Mouse (Mus musculus): Measurements from ENCODE around the gene Ap1g2. TPM values are rescaled to one million over a fixed set of nuclear protein-coding genes. Genes with fewer than 3 reads are reported as not detected.
A peak's percentile ranks its signal among the peaks of the same experiment; 100 is the strongest.

Gene Ap1g2
- total RNA-seq, 2 experiments from 2014 or later = 3.3 to 5.6 TPM

DNA sequence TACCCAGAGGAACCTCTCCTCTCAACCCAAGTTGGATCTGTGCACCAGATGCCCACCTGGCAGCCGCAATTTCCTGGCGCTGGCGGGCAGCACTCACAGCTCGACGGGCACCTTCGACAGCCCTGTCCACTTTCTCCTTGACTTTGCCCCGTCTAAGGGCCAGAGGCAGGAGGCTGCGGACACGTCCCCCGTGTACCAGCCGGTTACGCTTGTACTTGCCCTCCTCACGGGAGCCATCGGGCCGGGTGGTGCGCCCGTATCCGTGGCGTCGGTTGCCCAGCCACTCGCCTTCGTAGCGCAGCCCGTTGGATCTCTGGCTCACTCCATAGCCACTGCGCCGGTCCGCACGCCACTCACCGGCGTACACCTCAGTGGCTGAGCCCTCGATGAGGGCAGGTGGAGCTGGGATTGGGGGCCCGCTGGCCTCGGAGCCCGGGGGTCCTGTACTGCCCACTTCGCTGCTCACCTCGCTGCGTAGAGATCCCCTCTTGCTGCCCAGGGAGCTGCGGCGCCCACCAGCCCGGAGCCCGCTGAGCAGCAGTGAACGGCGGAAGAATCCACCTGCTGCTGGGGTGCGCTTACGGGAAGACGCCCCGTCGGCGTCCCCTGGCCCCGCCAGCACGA, 7.1 kb upstream of the Ap1g2 start:
- DNase-seq = no peak

DNA sequence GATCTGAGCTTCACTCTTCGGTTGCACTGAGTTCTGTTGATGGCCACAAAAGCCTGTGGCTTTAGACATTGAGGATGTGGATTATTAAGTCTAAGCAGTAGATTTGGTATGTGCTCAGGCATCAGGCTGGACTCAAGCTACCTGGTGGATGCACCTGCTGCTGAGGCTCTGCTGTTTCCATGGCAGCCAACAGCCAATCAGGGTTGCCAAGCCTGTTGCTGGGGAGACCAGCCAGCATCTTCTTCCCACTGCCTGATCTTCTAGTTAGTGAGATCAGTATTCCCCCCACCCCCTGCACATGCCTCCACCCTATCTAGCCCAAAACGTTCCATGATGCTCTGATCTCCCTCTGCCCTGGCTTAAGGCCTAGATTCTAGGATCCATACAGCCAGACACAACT, 5.3 kb upstream of the Ap1g2 start:
- no peak for DNase-seq

DNA sequence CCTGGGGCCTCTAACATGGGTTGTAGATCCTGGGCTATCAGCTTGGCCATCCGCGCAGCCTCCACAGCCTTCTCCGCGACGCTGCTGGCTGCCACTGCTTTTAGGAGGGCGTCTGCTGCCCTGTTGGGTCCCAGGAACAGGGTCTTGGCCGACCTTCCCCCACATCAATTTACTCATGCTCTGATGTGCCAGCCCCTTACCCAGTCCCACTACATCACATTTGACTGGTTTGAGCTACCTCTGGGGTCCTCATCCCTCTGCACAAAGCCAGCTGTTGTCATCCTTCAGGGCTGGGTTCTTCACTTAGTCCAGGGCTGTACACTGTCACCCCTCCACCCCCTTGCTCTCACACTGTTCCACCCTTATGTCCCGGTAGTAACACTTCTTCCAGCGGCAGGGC, 3.7 kb upstream of the Ap1g2 start:
- DNase-seq = no peak

DNA sequence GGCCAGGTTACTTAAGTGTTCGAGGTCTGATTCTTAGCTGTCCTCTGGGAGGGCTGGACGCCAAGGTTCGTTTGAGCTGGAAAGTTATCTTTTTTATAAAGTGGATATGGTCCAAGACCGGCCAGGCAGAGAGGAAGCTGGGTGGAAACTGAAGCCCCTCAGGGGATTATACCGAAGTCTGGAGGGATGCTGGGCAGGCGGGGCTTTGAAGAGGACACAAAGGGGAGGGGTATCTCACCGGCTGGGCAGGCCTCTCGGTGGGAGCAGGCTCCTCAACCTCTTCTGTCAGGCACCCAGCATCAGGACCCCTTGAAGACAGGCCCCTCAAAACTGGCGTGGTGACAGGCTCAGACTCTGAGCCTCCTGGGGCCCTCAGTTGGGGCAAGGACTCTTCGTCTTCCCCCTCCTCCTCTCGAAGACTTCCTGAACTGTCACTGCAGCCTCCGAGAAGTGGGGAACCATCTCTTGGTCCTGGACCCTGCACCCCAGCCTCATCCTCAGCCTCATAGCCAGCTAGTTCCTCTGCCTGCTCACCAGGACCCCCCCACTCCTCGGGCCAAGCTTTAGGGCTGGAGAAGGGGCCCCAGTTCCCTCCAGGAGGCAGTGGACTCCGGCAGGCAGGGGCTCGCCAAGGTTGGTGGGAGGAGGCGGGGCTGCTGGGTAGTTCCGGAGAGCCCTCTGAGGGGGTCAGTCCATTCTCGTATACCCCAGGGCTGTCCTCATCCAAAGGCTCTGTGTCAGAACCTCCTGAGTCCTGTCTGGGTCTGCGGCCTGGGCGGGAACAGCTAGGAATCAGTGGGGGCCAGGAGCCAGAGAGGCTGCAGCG, 2.9 kb upstream of the Ap1g2 start:
- no peak for DNase-seq

DNA sequence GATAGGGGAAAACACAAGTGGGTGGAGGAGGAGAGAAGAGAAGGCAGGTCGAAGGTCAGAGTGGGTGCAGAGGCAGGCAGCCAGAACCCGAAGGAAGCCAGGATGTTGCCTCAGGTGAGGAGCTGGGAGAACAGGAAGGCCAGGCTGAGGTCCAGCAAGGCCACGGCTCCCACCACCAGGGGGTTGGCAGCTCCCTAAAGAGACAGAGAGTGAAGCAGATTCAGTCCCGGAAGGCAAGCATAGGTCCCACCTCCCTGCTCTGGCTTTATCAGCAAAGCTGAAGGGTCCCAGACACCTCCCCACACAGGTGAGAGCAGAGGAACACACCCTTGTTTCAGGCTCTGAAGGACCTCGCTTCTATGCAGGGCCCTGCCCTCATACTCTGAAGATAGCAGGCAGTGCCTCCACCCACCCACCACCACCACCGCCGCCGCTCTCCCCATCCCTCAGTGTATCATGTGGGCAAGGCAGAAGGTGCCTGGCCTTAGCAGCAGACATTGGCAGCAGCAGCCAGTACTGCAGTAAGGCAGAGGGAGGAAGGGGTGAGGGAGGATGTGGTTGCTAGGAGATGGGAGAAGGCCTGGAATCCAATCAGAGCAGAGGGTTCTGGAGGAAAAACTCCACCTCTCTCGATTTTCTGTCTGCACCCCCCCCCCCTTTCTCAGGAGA, 1.9 kb upstream of the Ap1g2 start:
- no peak for DNase-seq

DNA sequence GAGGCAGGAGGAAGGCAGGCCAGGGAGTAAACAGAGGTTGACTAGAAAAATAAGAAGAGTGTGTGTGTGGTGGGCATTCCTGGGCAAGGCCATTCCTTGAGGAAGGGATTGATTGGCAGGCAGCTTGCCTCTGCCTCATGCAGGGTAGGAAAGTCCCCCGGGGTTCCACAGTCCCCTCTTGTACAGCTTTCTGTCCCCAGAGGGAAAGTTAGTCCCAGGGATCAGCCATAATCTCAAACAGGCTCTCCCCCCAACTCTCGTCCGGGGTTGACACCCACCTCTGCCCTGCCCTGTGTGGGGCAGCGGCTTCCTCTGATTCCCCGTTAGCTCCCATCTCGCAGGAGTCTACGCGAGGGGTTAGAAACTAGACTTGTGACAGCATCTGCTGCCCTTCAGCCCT, 597 bp upstream of the Ap1g2 start:
- no peak for DNase-seq

DNA sequence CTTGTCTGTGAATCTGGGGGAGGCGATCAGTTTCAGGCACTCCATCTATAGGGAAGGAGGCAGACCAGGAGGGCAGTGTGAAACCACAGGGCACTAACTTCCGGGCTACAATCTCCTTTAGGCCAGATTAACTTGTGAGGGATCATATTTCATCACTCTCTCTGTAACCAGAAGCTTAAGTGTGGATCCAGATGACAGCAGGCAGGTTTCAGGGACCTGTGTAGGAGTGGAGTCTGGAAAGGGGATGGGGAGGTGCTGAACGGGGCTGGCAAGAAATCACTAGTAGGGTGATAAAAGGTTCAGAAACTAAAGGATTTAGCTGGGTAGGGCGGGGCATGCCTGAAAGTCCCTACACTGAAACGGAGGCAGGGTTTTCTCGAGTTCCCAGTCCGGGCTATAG, 1.0 kb downstream of the Ap1g2 start:
- no peak for DNase-seq

DNA sequence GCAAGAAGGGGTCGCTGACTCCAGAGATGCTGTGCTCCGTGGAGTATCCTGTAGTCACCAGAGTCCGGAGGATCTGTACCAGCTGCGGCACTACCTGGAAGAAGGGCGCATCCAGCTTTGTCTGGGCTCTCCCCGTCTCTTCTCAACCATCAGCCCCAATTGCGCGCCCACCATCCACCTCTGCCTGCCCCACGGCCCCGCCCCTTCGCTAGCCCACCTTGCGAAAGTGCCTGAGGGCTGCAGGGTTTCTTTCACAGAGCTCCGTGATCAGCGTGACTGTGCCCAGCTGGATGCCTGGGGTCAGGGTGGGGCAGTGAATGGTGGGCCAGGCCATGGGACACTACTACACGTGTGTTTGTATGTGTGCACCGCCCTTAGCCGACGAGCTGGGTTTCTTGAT, 2.0 kb downstream of the Ap1g2 start:
- no peak for DNase-seq

DNA sequence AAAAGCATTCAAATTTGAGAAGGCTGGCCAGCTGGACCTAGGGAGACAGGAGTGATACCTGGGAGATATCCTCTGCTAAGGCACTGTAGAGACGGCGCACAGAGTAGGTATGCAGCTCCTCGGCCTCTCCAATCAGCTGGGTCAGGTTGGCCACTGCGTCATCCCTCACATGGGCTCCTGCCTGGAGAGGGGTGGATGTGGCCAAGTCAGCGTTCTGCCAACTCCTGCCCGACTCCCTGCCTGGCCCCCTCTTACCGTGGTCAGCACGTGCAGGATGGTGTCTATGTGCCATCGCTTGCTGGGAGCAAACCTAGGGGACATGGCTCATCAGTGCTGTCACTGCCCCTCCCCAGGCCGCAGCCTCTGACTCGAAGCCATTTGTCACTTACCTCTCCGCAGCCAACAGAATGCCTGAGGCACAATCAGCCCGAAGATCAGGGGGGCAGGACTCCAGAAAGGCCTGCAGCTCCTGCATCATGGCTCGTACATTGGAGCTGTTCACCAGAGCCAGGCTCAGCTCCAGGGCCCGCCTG, 4.1 kb downstream of the Ap1g2 start:
- no peak for DNase-seq

DNA sequence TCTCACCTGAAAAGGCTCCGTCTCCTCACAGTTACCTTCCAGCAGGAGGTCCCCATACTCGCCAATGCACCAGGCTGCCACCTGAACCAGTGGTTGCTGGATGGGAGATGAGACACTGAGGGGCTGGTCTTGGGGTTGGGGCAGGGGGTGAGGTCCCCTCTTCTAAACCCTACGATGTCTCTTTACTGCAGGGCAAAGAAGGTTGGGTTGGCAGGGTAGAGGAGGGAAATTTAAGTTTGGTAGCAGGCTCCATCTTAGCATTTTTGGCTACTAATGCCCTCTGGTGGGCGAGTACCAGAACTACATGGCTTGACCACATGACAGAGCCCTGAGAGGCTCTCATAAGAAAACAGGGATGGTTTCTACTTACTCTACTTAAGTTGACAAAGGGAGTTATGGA, 4.8 kb downstream of the Ap1g2 start:
- peak; percentile 74 for DNase-seq

DNA sequence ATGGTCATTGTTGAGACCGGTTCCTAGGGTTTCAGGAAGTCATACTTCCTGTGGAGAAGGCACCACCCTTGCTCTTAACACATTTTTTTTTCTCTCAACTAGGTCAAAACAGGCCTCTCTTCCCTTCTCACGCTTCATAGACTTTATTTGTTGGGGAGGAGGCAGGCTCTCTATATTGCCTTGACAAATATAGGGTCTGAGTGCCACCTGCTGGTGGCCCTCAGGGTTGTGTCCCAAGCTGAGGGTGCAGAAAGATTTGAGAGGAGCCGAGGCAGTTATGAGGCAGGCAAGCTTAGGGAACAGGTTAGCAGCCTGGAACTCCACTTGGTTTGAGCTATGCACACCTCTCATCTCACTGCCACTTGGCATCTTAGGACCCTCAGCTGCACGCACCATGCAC, 8.3 kb downstream of the Ap1g2 start:
- DNase-seq = peak; percentile 63

DNA sequence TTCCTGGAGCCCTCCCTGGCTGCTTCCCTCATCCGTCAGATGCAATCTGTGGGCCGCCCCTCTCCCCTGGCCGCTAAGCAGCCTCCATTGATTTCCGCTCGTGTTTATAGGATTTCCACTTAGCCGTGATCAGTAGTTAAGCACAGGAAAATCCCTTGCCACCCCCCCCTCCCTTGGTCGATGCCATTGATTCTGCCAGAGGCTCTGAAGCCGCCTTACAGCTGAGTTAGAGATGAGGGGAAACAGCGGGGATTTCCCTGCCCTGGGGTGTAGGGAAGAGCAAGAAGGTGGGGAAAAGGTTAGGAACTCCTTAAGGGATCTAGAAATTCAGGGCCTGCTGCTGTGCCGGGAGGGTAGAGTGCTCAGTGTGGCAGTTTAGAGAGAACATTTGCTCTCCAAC, 8.7 kb downstream of the Ap1g2 start:
- no peak for DNase-seq

DNA sequence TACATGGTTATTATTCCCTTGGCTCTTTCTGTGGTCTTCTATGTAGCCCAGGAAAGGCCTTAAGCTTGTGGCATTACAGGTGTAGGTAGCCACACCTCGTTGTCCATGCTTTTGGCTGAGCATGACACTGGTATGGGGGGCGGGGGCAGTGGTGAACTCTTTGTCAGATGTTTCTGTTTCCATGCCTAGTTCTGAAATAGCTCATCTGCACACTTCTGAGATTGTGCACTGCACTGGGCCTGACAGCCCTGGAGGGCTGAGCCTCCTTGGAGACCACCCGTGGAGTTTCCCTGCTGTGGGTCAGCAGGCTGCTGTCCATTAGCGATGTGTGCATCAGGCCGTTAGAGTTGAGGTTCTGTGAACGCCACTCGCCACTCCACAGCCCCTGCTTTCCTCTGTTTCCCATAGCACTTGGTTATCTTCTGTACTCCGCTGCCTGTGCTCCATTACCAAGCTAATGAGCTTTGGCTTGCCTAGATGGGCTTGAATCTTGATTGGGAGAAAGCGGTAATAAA, 9.8 kb downstream of the Ap1g2 start:
- no peak for DNase-seq

DNA sequence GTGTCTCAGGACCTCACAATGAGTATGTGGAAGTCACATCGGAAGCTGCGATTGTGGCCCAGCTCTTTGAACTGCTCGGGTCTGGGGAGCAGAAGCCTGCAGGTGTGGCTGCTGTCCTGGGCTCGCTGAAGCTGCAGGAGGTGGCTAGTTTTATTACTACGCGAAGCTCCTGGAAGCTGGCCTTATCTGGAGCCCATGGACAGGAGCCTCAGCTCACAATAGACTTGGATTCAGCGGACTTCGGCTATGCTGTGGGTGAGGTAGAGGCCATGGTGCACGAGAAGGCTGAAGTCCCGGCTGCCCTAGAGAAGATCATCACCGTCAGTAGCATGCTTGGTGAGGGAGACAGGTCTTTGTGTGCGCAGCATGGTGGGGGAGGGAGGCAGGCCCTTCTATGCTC, 10.7 kb downstream of the Ap1g2 start:
- DNase-seq = no peak

DNA sequence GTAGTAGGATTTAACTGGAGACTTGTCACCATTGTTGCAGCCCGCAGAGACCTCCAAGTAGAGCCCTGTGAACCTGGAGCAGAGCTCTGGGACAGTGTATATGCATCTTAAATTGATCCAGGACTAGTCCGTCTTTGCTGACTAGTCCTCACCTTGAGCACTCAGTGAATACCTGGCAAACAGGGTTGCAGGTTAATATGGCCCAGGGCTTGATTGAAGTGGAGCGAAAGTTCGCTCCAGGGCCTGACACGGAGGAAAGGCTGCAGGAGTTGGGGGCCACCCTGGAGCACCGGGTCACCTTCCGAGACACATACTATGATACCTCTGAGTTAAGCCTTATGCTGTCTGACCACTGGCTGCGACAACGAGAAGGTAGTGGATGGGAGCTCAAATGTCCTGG, 11.1 kb downstream of the Ap1g2 start:
- no peak for DNase-seq

DNA sequence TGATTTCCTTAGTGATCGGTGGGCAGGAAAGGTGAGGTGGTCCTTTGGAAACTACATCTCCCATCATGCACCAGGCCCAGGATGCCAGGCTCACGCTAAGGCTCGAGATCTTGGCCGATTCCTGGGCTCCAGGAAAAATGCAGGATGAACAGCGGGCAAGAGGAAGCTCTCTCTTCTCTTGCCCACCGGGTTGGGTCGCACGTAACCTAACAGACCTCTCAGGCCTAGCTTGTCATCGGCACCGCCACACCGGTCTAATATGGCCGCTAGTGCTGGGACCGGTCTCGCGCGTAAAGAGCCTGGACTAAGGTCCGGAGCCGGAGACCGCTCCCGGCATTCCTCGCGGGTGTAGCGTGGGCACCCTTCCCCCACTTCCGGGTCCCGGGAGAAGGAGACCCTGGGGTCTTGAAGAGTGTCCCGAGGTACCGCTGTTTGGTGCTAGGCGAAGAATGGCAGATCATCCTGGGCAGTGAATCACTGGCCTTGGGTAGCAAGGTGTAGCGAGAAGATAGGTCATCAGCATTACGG, 11.6 kb downstream of the Ap1g2 start, which contains the start of gene Thtpa:
TSS of gene Thtpa (plus strand) at position 81 of the 528 bp plus-strand sequence.
- DNase-seq = peak; percentile 83

DNA sequence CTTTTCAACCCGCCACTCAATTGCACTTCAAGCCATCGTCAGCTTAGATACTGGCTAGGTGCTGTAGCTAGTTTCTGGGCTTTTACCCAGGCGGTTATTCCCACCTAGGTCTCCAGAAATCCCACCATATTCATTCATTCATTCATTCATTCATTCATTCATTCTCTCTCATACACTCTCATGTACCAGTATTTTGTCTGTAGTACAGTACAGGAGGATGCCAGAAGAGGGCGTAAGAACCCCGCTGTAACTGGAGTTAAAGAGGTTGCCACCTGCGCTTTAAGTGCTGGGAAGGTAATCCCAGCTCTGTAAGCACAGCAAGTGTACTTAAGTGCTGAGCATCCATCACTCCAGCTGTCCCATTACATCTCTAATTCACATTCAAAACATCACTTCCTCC, 12.5 kb downstream of the Ap1g2 start:
- DNase-seq = no peak

DNA sequence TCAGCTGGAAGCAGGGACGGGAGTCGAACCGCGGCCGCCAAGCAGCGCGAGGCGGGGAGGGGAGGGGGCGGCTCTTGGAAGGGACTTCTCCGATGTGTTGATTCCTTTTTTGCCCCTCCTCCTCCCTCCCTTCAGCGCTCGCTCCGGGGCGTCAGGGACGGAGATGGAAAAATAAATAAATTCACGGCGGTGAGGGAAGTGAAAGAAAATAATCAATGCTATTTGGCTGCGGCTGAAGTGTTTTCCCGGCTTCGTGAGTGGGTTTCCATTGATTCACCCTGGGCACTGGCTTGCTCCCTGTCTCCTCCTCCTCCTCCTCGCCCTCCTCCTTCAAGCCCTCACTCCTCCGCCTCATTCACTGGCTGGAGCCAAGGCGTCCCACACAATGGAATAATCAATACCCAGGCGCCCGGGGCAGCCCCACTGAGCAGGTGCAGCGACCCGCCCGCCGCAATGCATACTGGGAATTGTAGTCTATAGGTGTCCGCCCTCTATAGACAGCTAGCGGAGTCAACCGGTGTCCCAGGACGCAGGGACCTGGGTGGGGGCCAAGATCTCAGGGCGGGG, 14.3 kb downstream of the Ap1g2 start, which contains the start of gene Zfhx2:
TSS of gene Zfhx2 (minus strand) at position 314 of the 567 bp plus-strand sequence.
- DNase-seq = peak; percentile 90

DNA sequence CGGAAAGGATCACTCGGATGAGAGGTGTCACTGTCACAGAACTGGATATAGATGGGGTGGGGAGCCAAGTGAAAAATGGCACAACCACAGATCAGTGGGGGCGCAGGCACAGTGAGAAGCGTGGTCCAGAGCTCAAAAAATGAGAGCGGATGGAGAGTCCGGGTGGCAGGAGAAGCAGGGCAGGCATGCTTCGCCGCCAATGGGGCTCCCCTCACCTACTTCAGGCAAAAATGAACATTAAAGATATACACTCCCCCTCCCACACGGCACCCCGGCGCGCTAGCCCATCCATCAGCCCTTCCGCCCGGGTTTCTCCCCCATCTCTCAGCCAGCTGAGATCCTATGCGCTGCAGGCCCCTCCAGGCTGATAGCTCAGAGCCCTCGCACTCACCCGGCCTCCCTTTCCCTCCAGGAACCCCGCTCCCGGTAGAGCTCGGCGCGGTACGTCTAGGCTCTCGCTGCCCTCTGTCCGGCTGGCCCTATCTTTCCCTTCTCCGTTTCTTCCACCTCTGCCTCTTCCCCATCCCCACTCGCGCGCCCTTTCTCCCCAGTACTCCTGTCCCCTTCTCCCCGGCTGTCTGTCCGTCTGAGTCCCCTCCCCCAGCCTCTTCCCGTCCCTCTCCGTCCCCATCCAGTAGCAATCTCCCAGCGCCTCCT, 15.1 kb downstream of the Ap1g2 start:
- DNase-seq = no peak

DNA sequence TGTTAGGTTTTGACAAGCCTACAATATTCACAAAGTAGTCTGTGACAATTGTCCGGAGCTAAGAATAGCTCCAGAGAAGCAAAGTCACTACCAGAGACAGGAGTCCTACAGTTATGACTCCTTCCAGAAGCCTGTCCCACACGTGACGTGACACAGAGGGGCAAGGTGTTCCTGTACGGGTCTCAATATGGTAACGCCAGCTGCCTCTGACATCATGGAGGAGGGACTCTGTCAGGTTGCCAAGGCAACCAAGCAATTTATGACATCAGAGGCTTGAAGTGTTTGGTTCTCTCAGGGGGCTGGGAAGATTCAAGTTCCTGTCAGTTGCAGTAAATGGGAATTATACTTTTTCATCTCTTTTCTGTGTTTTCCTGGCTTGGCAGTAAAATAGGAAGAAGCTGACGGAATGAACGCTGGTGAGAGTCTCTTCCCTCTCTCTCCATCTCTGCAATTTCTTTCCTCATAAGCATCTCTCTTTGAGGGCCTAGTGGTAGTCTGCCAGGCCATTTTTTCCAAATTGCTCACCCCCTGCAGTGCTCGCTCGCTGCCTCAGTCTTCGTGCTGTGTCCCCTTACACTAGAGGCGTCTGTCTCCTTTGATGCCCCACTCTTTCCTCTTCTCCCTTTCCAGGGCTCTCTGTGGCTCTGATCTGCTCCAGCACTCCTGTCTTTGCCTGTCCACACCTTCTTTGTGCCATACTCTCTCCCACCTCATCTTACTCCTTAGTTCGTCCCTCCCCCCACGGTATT, 17.0 kb downstream of the Ap1g2 start:
- DNase-seq = no peak

DNA sequence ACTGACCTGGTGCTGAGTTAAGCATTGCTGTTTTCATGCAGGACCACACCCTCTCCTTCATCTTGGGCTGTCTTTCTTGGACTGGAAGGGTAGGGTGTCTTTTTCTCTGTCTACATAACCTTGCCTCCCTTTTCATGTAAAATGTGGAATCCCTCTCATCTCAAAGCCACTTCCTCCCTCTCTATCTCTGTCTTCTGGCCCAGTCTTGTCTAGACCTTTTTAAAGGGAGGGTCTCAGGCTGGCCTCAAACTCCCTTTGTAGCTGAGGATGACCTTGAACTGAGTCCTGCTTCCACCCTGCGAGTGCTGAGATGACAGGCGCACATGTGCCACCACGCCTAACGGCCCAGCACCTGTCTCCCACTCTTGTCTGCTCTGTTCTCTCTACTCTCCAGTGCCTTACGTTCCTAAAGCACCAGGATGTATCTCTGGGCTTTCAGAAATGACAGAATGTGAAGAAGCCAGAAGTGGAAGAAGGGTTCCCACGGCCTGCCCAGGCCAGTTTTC, 20.3 kb downstream of the Ap1g2 start:
- DNase-seq = no peak

Measured in heart, postnatal 4 days (tissue).